Mouse (Mus musculus): ENCODE data around the gene Icam1. TPM values are rescaled to one million over a fixed set of nuclear protein-coding genes. Genes with fewer than 3 reads are reported as not detected.
"Not testable (repeated sequence)": the region's sequence is repeated elsewhere in the genome, so short reads cannot be mapped to it uniquely, and the experiment has no call there.

The Icam1 gene
- polyA plus RNA-seq, 1 experiment: 3.1 TPM

- Histone ChIP-seq H3K4me1 (ENCODE audit: control insufficient read depth, insufficient read depth, insufficient read length, low read length) (peaks cover 5% of the 10 kb centered on the region; the same call in 1 of the 2 replicates), H3K4me3 (ENCODE audit: insufficient read depth, low read depth, low read length) (no peak overlapping the region), H3K27ac (replicated peaks; ENCODE audit: low read depth, low read length) (no peak overlapping the region)
These were observed 8.4 kb upstream of the Icam1 start for GRCm38 (mm10) chr9:21007313-21007952.

- Histone ChIP-seq H3K4me3 (ENCODE audit: insufficient read depth, low read depth, low read length) (no peak overlapping the region), H3K4me1 (ENCODE audit: control insufficient read depth, insufficient read depth, insufficient read length, low read length) (peaks cover 5% of the 10 kb centered on the region; the same call in 1 of the 2 replicates), H3K27ac (replicated peaks; ENCODE audit: low read depth, low read length) (no peak overlapping the region)
These were observed 7.8 kb upstream of the Icam1 start for GRCm38 (mm10) chr9:21008007-21008406.

DNA sequence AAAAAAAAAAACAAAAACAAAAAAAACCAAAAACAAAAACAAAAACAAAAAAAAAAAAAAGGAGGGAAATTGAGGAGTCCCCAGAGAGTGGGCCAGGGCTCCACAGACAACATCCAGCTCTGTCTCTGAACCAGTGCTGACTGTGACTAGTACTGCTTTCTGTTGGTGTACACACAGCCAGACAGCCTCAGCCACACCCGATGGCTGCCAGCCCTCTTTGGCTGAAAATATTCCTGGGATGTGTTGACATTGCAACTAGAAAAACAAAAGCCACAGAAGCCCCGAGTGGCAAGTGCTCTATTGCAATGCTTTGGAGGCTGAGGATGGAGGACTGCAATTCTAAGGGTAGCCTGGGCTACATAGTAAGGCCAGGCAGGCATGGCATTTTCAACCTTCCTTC is 5.4 kb upstream of the Icam1 start:
- Histone ChIP-seq H3K4me1 (ENCODE audit: control insufficient read depth, insufficient read depth, insufficient read length, low read length) (peaks cover 5% of the 10 kb centered on the region; the same call in 1 of the 2 replicates), H3K27ac (replicated peaks; ENCODE audit: low read depth, low read length) (0 out of 2 replicates have a peak overlapping the region, but pooled peaks have one; percentile 8), H3K4me3 (ENCODE audit: insufficient read depth, low read depth, low read length) (no peak overlapping the region)

DNA sequence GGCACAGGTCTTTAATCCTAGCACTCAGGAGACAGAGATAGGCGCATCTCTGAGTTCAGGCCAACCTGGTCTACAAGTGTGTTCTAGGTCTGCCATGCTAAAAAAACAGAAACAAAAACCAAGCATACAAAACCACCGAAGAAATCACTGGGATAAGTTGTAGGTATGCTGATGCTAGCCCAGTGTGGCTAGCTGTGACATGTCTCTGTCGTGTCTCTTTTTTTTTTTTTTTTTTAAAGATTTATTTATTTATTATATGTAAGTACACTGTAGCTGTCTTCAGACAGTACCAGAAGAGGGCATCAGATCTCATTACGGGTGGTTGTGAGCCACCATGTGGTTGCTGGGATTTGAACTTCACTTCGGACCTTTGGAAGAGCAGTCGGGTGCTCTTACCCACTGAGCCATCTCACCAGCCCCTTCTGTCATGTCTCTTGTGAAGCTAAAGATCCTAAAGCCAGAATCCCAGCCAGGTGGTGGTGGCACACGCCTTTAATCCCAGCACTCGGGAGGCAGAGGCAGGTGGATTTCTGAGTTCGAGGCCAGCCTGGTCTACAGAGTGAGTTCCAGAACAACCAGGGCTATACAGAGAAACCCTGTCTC is 4.7 kb upstream of the Icam1 start:
- H3K4me3 ChIP-seq (ENCODE audit: insufficient read depth, low read depth, low read length); H3K4me1 ChIP-seq (ENCODE audit: control insufficient read depth, insufficient read depth, insufficient read length, low read length): not testable (repeated sequence)
- 0 out of 2 replicates have a peak overlapping the region, but pooled peaks have one; percentile 8 for H3K27ac ChIP-seq (replicated peaks; ENCODE audit: low read depth, low read length)

DNA sequence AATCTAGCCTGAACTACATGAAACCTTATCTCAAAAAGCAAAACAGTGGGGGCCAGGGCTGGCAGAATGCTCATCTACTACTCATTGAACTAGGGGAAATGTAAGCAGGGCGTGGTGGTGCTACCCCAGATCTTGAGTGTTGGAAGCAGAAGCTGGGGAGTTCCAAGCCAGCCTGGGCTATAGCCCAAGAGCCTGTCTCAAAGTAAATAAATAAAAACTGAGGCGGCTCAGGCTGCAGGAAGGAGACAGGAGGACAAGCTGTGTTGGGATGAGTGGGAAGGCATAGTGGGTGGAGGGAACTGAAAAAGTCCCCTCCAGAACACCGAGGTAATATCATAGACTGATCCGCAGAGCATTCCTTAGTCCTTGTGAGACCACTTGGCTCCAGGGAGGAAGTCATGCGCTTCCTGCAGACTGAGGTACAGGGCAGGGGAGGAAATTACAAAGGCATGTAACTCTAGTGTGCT is 3.9 kb upstream of the Icam1 start:
- Histone ChIP-seq H3K4me1 (ENCODE audit: control insufficient read depth, insufficient read depth, insufficient read length, low read length) (peaks cover 7% of the 10 kb centered on the region; the same call in 1 of the 2 replicates), H3K4me3 (ENCODE audit: insufficient read depth, low read depth, low read length) (no peak overlapping the region), H3K27ac (replicated peaks; ENCODE audit: low read depth, low read length) (peak overlapping the region; percentile 79)

DNA sequence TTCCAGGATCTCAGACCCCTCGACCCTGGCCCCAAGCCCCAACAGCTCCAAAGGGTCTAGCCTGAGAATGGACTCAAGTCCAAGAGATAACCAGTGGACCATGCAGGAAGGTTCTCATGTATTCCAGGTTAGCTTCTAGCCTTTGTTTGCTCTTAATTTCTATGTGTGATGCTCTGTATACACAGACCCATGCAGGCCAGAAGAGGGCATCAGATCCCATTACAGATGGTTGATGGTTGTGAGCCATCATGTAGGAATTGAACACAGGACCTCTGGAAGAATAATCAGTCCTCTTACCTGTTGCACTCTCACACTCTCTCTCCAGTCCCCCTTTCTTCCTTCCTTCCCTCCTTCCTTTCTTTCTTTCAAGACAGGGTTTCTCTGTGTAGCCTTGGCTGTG is 3.4 kb upstream of the Icam1 start:
- H3K4me1 ChIP-seq (ENCODE audit: control insufficient read depth, insufficient read depth, insufficient read length, low read length): peaks cover 10% of the 10 kb centered on the region; the same call in 1 of the 2 replicates
- H3K27ac ChIP-seq (replicated peaks; ENCODE audit: low read depth, low read length): peak overlapping the region; percentile 87
- no peak overlapping the region for H3K4me3 ChIP-seq (ENCODE audit: insufficient read depth, low read depth, low read length)

DNA sequence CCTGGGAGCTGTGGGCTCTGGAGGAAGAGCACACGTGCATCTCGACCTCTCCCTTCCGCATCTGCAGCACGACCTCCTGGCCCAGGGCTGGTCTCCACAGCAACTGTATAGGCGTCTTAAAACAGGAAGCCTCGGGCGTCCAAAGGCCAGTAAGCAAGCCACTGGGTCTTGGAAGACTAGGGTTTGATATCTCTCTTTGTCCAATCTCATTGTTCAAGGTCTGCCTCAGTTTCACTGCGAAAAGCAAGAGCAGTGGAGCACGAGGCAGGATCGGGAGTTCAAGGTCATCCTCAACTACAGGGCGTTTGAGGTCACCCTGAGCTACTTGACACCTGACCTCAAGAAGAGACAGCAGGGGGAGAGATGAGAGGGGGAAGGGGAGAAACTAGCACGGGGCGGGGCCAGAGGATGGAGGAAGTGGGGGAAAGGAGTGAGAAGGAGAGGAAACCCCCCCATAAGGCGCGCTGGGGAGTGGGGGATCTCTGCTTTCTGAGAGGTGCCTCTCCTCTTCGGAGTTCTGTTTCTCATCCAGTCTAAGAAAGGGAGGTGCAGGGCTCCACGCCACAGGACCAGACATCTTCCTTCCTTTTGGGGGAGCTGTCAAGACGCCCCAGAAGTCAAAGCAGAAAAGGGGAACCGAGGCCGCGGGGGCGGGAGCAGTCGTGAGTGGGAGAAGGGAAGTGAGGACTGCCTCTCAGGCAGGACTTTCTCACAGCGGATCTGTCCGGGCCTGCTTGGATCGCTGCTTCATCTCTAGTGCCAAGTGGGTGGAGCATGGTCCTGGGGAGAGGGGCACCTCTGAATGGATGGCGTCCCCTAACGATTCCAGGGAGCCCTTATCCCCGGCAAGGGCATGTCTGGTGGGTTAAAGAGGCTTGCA is 854 bp upstream of the Icam1 start:
- H3K4me3 ChIP-seq (ENCODE audit: insufficient read depth, low read depth, low read length): peak overlapping the region; percentile 68
- peaks cover 12% of the 10 kb centered on the region; the same call in 1 of the 2 replicates for H3K4me1 ChIP-seq (ENCODE audit: control insufficient read depth, insufficient read depth, insufficient read length, low read length)
- peak overlapping the region; percentile 68 for H3K27ac ChIP-seq (replicated peaks; ENCODE audit: low read depth, low read length)

DNA sequence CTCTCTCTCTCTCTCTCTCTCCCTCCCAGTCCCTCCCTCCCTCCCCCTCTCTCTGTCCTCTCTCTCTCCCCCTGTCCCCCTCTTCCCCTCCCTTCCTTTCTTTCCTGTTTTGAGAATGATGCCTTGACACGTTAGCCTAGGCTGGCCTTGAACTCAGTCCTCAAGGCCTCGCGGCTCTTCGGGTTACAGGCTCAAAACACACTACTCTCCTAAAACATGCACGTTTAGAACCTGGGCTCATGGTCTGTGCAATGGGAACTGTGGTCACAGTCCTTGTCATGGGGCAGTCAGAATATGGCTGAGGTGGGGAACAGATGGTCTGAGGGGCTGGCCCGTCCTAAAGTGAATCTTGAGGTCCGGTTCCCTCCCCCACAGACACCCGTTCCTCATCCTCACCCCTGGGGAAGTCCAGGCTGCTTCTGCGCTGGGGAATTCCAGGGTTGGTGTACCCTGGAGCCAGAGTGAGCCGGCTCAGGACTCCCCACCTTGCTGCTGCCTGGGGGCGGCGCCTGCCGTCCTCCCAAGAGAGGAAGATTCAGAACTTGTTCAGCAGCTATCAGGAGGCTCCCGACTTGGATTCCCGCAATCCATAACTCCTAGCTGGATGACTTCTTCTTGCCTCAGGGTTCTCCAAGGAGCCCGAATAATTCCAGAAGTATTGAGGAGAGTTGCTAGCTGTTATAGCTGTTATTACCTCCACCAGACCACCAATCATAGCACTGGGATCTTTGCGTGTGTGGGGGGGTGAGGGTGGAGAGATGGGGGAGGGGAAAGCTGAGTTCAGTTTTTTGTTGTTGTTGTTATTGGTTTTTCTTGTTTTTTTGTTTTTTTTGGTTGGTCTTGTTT is 769 bp downstream of the Icam1 start:
- Histone ChIP-seq H3K4me3 (ENCODE audit: insufficient read depth, low read depth, low read length) (peak overlapping the region; percentile 68), H3K27ac (replicated peaks; ENCODE audit: low read depth, low read length) (no peak overlapping the region; the same call in 1 of the 2 replicates), H3K4me1 (ENCODE audit: control insufficient read depth, insufficient read depth, insufficient read length, low read length) (peaks cover 11% of the 10 kb centered on the region; the same call in 1 of the 2 replicates)

GRCm38 (mm10) chr9:21017177-21017575 is 1.4 kb downstream of the Icam1 start:
- Histone ChIP-seq H3K4me1 (ENCODE audit: control insufficient read depth, insufficient read depth, insufficient read length, low read length) (peaks cover 10% of the 10 kb centered on the region; the same call in 1 of the 2 replicates), H3K27ac (replicated peaks; ENCODE audit: low read depth, low read length) (no peak overlapping the region), H3K4me3 (ENCODE audit: insufficient read depth, low read depth, low read length) (peak overlapping the region; percentile 39)

DNA sequence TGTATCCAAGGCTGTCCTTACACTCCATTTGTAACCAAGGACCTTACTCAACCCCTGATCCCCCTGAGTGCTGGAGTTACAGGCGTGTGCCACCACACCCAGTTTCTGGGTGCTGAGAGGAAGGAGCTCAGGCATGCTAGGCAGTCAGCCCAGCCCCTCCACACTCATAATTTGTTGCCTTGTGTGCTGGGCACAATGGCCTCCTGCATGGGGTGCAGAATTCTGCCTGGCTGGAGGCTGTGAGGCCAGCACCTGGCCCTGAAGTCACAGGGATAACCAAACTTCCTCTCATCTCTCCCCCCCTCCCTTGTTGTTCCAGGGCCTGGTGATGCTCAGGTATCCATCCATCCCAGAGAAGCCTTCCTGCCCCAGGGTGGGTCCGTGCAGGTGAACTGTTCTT is 2.8 kb downstream of the Icam1 start:
- Histone ChIP-seq H3K27ac (replicated peaks; ENCODE audit: low read depth, low read length) (no peak overlapping the region), H3K4me3 (ENCODE audit: insufficient read depth, low read depth, low read length) (no peak overlapping the region), H3K4me1 (ENCODE audit: control insufficient read depth, insufficient read depth, insufficient read length, low read length) (peaks cover 8% of the 10 kb centered on the region; the same call in 1 of the 2 replicates)

DNA sequence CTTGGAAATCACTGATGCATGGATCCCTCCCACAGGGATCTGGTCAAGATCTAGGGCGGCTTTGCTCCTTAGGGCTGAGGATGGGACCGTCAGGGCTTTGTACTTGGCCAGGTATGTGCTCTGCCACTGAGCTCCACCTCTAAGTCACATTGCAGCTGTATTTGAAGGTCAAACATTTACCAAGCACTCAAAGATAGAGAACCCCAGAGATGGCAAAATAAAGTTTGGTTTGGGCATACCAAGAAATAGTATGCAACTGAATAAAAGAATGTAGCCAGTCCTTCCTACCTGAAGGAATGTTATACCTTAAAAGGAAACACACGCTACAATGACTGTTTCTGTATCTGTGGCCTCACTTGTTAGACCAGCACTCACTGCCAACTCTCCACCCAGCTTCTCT is 5.6 kb downstream of the Icam1 start:
- no peak overlapping the region for H3K4me3 ChIP-seq (ENCODE audit: insufficient read depth, low read depth, low read length)
- peaks cover 8% of the 10 kb centered on the region; the same call in 1 of the 2 replicates for H3K4me1 ChIP-seq (ENCODE audit: control insufficient read depth, insufficient read depth, insufficient read length, low read length)
- H3K27ac ChIP-seq (replicated peaks; ENCODE audit: low read depth, low read length): no peak overlapping the region

DNA sequence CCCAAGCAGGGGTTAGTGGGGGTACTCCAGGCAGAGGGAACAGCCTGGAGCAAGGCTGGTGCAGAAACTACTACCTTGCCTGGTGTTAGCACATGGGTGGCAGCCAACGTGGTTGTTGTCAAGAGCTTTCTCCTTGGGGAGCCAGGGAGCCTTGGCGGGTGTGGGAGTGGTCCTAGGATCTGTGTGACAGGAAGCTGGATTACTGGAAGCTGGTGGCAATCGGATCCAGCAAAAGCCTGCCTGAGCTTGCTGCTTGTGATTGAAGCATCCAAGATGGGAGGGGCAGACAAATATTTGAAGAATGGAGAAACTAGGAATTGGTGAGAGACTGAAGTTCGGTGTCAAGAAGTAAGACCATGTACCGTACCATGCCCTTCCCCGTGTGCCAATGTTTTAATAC is 6.5 kb downstream of the Icam1 start:
- Histone ChIP-seq H3K27ac (replicated peaks; ENCODE audit: low read depth, low read length) (no peak overlapping the region), H3K4me1 (ENCODE audit: control insufficient read depth, insufficient read depth, insufficient read length, low read length) (peaks cover 2% of the 10 kb centered on the region; the same call in 1 of the 2 replicates), H3K4me3 (ENCODE audit: insufficient read depth, low read depth, low read length) (no peak overlapping the region)

GRCm38 (mm10) chr9:21022726-21023125 is 6.9 kb downstream of the Icam1 start:
- Histone ChIP-seq H3K4me1 (ENCODE audit: control insufficient read depth, insufficient read depth, insufficient read length, low read length) (no peaks in the 10 kb centered on the region), H3K4me3 (ENCODE audit: insufficient read depth, low read depth, low read length) (no peak overlapping the region), H3K27ac (replicated peaks; ENCODE audit: low read depth, low read length) (no peak overlapping the region)

GRCm38 (mm10) chr9:21025258-21025810 is 9.5 kb downstream of the Icam1 start:
- no peak overlapping the region for H3K4me3 ChIP-seq (ENCODE audit: insufficient read depth, low read depth, low read length)
- H3K27ac ChIP-seq (replicated peaks; ENCODE audit: low read depth, low read length): no peak overlapping the region
- peaks cover 9% of the 10 kb centered on the region for H3K4me1 ChIP-seq (ENCODE audit: control insufficient read depth, insufficient read depth, insufficient read length, low read length)
